Mouse (Mus musculus): ENCODE measurements around the gene Prpf39. TPM values are rescaled to one million over a fixed set of nuclear protein-coding genes. Genes with fewer than 3 reads are reported as not detected.

Prpf39 gene
- 13.0 and 14.0 TPM in 2 replicates for polyA plus RNA-seq (2012; ENCODE audit: insufficient read depth, insufficient read length, missing spikeins)

DNA sequence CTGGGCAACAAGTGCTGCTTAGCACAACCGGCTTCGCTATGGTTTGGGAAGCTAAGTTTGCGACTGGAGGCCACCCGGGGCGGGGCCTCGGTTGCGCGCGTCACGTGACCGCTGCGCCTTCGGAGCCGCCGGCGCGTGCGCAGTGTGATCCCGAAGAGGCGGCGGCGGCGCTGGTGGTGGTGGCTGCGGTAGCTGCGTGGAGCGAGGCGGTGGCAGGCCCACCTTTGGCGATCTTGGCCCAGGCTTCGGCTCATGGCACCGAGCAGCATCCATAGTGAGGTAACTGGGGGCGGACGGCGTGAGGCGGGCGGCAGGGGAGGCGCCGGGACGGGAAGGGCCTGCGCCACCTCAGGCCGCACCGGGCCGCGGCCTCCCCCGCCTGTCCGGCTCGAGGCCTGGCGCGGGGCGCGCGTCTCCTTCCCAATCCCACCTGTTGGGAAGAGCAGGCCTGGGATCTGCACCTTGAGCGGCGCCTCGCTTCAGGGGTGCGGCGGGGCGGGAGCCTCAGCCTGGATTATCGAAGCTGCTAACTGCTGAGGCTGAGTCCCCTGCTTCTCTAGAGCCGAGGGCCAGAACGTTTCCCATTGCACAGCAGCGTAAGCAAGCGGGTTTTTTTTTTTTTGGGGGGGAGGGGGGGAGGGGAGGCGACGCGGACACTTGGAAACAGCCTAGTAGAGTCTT lies at the start of gene Prpf39:
TSS of gene Prpf39 (plus strand) at position 144 of the 681 bp plus-strand sequence.
- Histone ChIP-seq H3K4me1 (ENCODE audit: control insufficient read depth, insufficient read depth, insufficient read length, low read length) (peaks cover 8% of the 10 kb centered on the region), H3K27ac (replicated peaks; ENCODE audit: low read depth, low read length) (peak within 1 kb of the TSS; percentile 77), H3K4me3 (ENCODE audit: insufficient read depth, low read depth, low read length) (peak within 1 kb of the TSS; percentile 99)

- no peak overlapping the region for H3K4me3 ChIP-seq (ENCODE audit: insufficient read depth, low read depth, low read length)
- no peaks in the 10 kb centered on the region for H3K4me1 ChIP-seq (ENCODE audit: control insufficient read depth, insufficient read depth, insufficient read length, low read length)
- H3K27ac ChIP-seq (replicated peaks; ENCODE audit: low read depth, low read length): no peak overlapping the region
Observed at GRCm38 (mm10) chr12:65007725-65008124, 28.4 kb upstream of the Prpf39 start.

DNA sequence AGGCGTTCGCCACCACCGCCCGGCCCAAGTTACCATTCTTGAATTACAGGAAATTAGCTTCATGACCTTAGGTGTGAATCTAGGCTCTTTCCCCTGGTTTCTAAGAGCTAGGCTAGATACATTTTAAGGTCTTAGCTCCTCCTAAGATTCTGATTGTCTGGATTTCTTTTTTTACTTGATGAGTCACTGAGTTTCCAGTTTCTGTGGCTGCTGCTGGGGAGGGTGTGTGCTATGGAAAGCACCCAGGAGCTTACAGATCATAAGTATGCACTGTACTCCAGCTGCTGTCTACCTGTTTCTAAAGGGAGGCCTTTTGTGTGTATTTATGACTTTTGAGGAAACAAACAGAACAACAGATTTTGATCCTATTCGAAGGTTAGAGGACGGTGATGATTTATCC lies 13.3 kb upstream of the Prpf39 start:
- no peaks in the 10 kb centered on the region for H3K4me1 ChIP-seq (ENCODE audit: control insufficient read depth, insufficient read depth, insufficient read length, low read length)
- H3K27ac ChIP-seq (replicated peaks; ENCODE audit: low read depth, low read length): no peak overlapping the region
- H3K4me3 ChIP-seq (ENCODE audit: insufficient read depth, low read depth, low read length): no peak overlapping the region

DNA sequence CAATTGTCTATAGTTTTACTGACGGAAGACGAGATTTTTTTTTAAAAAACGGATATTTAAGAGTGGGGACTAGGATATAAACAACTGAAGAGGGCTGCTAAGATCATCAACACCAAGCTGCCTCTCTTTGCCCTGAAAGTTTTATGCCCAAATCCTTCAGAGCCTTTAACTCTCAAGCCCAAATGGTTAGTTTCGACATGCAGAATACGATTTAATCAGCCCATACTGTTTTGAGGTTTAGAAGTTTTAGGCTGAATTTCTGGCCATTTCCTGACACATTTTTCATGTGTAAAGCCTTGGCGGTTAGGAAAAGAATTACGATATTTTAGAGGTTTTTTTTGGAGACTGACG lies 319 bp upstream of the Prpf39 start:
- 0 out of 2 replicates have a peak overlapping the region, but pooled peaks have one; percentile 32 for H3K27ac ChIP-seq (replicated peaks; ENCODE audit: low read depth, low read length)
- H3K4me3 ChIP-seq (ENCODE audit: insufficient read depth, low read depth, low read length): peak overlapping the region; percentile 99
- peaks cover 8% of the 10 kb centered on the region for H3K4me1 ChIP-seq (ENCODE audit: control insufficient read depth, insufficient read depth, insufficient read length, low read length)

GRCm38 (mm10) chr12:65036892-65037545 lies 886 bp downstream of the Prpf39 start:
- H3K27ac ChIP-seq (replicated peaks; ENCODE audit: low read depth, low read length): no peak overlapping the region
- peak overlapping the region; percentile 99 for H3K4me3 ChIP-seq (ENCODE audit: insufficient read depth, low read depth, low read length)
- peaks cover 8% of the 10 kb centered on the region for H3K4me1 ChIP-seq (ENCODE audit: control insufficient read depth, insufficient read depth, insufficient read length, low read length)

DNA sequence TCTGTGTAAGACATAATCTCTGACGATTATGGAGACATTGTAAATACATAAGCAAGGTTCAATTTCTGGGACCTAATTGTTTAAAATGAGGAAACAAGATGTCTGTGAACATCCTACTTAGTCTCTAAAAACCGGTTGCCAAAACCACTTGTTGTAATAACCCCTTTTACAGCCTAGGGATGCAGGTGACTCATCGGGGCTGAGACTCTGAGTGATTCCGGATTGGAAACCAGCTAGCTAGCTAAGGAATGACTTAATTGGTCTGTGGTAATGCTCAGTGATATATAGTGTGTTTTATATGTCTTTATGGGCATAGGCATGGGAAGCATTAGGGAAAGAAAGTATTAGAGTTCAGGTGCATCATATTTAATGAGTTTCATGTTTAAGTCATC lies 1.4 kb downstream of the Prpf39 start:
- H3K27ac ChIP-seq (replicated peaks; ENCODE audit: low read depth, low read length): no peak overlapping the region

DNA sequence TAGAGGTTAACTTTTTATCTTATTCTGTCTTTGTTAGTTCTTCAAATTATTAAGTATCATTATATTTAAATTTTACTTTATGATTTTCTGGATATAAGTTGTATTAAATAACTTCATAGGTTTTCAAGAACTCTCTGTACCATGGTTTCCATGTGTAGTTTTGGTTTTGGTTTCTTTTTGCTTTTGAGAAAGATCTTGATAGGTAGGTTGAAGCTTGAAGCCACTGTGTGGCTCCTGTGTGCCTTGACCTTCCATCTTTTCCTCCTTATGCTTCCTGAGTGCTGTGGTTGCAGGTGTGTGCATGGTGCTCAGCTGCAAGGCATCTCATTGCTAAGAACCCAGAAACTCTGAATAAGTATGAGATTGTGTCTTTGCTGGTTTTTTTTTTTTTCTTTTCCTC lies 12.7 kb downstream of the Prpf39 start:
- Histone ChIP-seq H3K4me3 (ENCODE audit: insufficient read depth, low read depth, low read length) (no peak overlapping the region), H3K4me1 (ENCODE audit: control insufficient read depth, insufficient read depth, insufficient read length, low read length) (no peaks in the 10 kb centered on the region), H3K27ac (replicated peaks; ENCODE audit: low read depth, low read length) (no peak overlapping the region)

More for the DNA sequence above, 1.4 kb downstream of the Prpf39 start:
- Histone ChIP-seq H3K4me1 (ENCODE audit: control insufficient read depth, insufficient read depth, insufficient read length, low read length) (peaks cover 8% of the 10 kb centered on the region), H3K4me3 (ENCODE audit: insufficient read depth, low read depth, low read length) (peak overlapping the region; percentile 49)

DNA sequence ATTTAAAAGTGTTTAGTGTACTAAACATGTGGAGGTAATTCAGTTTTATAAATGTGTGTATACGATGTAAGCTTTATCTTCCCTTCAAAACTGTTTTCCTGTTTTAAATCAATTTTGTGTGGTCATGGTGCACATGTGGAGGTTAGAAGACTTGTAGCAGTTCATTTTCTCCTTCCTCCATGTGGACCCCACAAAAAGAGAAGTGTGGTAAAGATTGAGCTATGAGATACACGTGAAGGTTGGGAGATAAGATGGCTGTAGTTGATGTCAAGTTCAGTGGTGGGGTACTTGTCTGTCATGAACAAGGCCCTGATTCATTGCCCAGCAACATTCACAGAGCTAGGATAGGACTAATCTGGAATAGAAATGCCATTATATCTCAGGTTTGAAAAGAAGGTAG lies 22.1 kb downstream of the Prpf39 start:
- Histone ChIP-seq H3K4me3 (ENCODE audit: insufficient read depth, low read depth, low read length) (no peak overlapping the region), H3K27ac (replicated peaks; ENCODE audit: low read depth, low read length) (no peak overlapping the region), H3K4me1 (ENCODE audit: control insufficient read depth, insufficient read depth, insufficient read length, low read length) (no peaks in the 10 kb centered on the region)

DNA sequence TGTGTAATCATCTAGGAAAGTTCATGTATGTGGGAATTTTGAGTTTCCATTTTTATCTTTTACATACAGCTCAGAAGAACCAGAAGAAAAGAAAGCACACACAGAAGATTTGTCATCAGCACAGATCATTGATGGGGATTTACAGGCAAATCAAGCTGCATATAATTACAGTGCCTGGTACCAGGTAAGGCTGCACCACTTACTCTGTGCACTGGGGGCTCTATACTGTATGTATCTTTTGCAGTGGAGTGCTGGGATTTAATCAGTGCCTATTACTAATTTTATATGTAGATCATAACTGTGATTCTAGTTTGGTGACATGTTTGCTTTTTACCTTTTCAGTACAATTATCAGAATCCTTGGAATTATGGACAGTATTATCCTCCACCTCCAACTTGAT lies 24.9 kb downstream of the Prpf39 start:
- Histone ChIP-seq H3K4me1 (ENCODE audit: control insufficient read depth, insufficient read depth, insufficient read length, low read length) (no peaks in the 10 kb centered on the region; the same call in 1 of the 2 replicates), H3K4me3 (ENCODE audit: insufficient read depth, low read depth, low read length) (no peak overlapping the region), H3K27ac (replicated peaks; ENCODE audit: low read depth, low read length) (no peak overlapping the region)

GRCm38 (mm10) chr12:65065241-65065640 lies 29.1 kb downstream of the Prpf39 start:
- Histone ChIP-seq H3K4me3 (ENCODE audit: insufficient read depth, low read depth, low read length) (no peak overlapping the region), H3K27ac (replicated peaks; ENCODE audit: low read depth, low read length) (no peak overlapping the region), H3K4me1 (ENCODE audit: control insufficient read depth, insufficient read depth, insufficient read length, low read length) (peaks cover 2% of the 10 kb centered on the region)

- Histone ChIP-seq H3K4me1 (ENCODE audit: control insufficient read depth, insufficient read depth, insufficient read length, low read length) (peaks cover 2% of the 10 kb centered on the region), H3K4me3 (ENCODE audit: insufficient read depth, low read depth, low read length) (no peak overlapping the region), H3K27ac (replicated peaks; ENCODE audit: low read depth, low read length) (no peak overlapping the region)
Observed at GRCm38 (mm10) chr12:65066234-65066633, 30.1 kb downstream of the Prpf39 start.

GRCm38 (mm10) chr12:65068409-65068808 lies 32.3 kb downstream of the Prpf39 start:
- peak overlapping the region; percentile 60 for H3K27ac ChIP-seq (replicated peaks; ENCODE audit: low read depth, low read length)
- peaks cover 2% of the 10 kb centered on the region for H3K4me1 ChIP-seq (ENCODE audit: control insufficient read depth, insufficient read depth, insufficient read length, low read length)
- no peak overlapping the region for H3K4me3 ChIP-seq (ENCODE audit: insufficient read depth, low read depth, low read length)

DNA sequence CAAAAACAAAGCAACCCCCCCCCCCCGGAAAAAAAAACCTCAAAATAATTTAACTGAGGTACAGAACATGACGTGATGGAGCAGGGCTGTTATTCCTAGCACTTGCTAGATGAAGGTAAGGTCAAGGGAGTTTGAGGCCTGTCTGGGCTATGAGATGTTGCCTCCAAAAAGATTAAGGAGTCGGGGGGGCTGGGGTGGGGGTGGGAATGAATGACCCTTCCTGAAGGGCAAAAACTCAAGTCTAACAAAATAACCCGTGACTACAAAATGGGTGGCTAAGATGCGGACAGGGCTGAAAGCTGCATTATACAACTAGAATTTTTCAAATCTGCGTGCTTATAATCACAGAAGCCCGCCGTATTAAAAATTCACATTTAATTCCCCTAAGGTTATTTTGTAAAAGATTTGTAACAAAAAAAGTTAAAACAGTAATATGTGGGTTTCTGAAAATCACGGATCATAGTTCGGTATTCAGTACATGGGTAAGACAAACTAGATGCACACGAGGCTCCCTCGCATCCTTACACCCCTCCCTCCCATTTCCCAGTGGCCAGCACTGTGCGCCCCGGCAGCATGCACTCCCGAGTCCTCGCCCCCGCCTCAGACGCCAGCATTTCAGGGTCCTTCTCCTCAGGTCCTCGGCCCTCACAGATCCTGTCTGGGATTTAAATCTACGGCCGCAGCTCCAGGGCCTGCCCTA lies 36.9 kb downstream of the Prpf39 start:
- H3K4me1 ChIP-seq (ENCODE audit: control insufficient read depth, insufficient read depth, insufficient read length, low read length): peaks cover 4% of the 10 kb centered on the region
- peak overlapping the region; percentile 88 for H3K27ac ChIP-seq (replicated peaks; ENCODE audit: low read depth, low read length)
- peak overlapping the region; percentile 85 for H3K4me3 ChIP-seq (ENCODE audit: insufficient read depth, low read depth, low read length)

DNA sequence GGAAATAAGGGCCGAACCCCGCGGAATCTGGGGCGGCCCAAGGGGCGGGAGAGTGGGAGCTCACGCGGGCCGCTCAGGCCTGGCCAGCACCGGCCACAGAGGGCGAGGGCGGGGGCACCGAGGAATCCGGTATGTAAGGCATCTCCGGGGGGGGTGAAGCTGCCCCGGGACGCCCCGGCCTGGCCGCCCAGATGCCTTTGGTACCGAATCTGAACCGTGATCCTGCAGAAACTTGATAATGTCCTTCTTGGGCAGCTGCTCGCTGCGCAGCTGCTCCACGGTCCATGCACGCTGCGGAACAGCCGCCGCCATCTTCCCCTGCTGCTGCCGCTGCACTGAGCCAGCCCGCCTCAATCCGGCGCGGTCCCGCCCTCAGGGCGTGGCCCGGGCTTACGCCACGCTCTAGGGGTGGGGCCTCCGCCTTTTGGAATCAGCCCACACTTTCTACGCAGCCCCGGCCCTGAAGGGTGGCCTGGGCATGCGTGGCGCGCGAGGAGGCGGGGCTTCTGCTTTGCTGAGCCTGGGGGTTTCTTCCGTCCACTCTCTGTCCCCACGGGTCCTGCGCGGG lies 37.6 kb downstream of the Prpf39 start, which contains the start of gene Fkbp3:
TSS of gene Fkbp3 (minus strand) at position 397 of the 568 bp plus-strand sequence.
- H3K4me3 ChIP-seq (ENCODE audit: insufficient read depth, low read depth, low read length): peak within 1 kb of the TSS; percentile 94
- H3K27ac ChIP-seq (replicated peaks; ENCODE audit: low read depth, low read length): peak within 1 kb of the TSS; percentile 96
- peaks cover 2% of the 10 kb centered on the region for H3K4me1 ChIP-seq (ENCODE audit: control insufficient read depth, insufficient read depth, insufficient read length, low read length)

DNA sequence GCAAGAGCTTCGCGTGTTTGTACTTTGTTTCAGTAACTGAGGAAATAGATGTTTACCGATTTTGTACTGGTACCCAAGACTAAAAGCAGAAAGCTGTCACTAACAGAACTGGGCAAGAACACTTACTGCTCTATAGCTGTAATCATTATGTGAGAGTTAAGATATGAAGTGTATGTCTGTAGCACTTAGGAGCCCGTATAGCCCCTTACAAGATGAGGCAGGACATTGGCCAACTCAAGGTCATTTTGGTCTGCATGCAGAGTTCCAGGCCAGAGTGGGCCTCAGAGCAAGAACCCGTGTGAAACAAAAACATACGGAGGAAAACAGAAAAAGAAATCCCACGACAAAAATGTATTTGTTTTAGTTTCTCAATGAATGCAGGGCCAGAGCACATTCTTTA lies 38.5 kb downstream of the Prpf39 start:
- Histone ChIP-seq H3K4me3 (ENCODE audit: insufficient read depth, low read depth, low read length) (peak overlapping the region; percentile 94), H3K27ac (replicated peaks; ENCODE audit: low read depth, low read length) (peak overlapping the region; percentile 51), H3K4me1 (ENCODE audit: control insufficient read depth, insufficient read depth, insufficient read length, low read length) (peaks cover 2% of the 10 kb centered on the region; the same call in 1 of the 2 replicates)
